ENCODE assay signal across 27 mouse cellular contexts in the genomic region with DNA sequence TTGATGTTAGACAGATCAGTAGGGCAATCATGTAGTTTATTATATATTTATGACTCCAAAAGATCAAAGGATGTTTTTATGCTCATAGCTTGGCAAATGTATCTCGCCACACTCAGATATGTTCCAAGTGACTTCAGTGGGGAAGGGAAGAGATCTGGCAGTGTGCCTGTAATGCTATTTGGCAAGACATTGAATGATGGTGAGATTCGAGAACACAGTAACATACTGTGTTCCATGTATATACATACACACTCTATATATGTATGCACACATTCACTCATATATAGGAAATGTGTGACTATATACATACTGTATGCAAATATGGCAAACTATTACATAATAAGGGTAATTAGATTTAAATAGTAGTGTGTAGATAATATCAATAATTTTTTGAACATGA.
A peak's percentile ranks its signal among the peaks of the same experiment; 100 is the strongest.
DNase-seq lines count a peak whose midpoint lies in the region; ATAC-seq and TF ChIP-seq lines count a peak whose summit lies in the region.
"Had no signal": no experiment of that assay in that cellular context is flagged by ENCODE, and none has a peak within 500 bp of the region (broad histone marks: within the 10 kb centered on the region; RNA-seq: fewer than 3 reads in every experiment).

No protein-coding gene starts in this region.

- WGBS in forebrain, embryonic 15.5 days, result 53% methylated on average over 2 of the region's 2 CpGs
- WGBS in forebrain, embryonic 11.5 days, result 90% methylated on average over 2 of the region's 2 CpGs
- 59% methylated on average over 2 of the region's 2 CpGs for WGBS in forebrain, embryonic 16.5 days

- H3K4me2 ChIP-seq in forebrain, embryonic 15.5 days (replicated peaks), result no peak overlapping the region
- no peak overlapping the region for H3K4me2 ChIP-seq in forebrain, embryonic 11.5 days (ENCODE audit: low read depth, low read length, severe bottlenecking)
- H3K4me2 ChIP-seq in forebrain, embryonic 16.5 days (ENCODE audit: low read length), result no peak overlapping the region
- H3K4me2 ChIP-seq: embryonic facial prominence, embryonic 13.5 days; heart, embryonic 11.5 days; hindbrain, embryonic 12.5 days; hindbrain, embryonic 15.5 days had no signal

- H3K4me1 ChIP-seq in forebrain, embryonic 15.5 days, result no peaks in the 10 kb centered on the region
- no peaks in the 10 kb centered on the region for H3K4me1 ChIP-seq in forebrain, embryonic 11.5 days (replicated peaks; ENCODE audit: control insufficient read depth, insufficient read depth, low read length)
- H3K4me1 ChIP-seq in forebrain, embryonic 16.5 days (replicated peaks; ENCODE audit: control insufficient read depth, insufficient read depth, low read length), result no peaks in the 10 kb centered on the region
- H3K4me1 ChIP-seq: embryonic facial prominence, embryonic 10.5 days; embryonic facial prominence, embryonic 13.5 days; hindbrain, embryonic 12.5 days; hindbrain, embryonic 15.5 days had no signal

- H3K9ac ChIP-seq in forebrain, embryonic 15.5 days (replicated peaks), result no peak overlapping the region
- no peak overlapping the region for H3K9ac ChIP-seq in forebrain, embryonic 11.5 days (ENCODE audit: low read length)
- H3K9ac ChIP-seq in forebrain, embryonic 16.5 days (replicated peaks; ENCODE audit: low read depth, low read length), result no peak overlapping the region
- H3K9ac ChIP-seq: embryonic facial prominence, embryonic 13.5 days; hindbrain, embryonic 12.5 days; hindbrain, embryonic 15.5 days had no signal

- ATAC-seq in forebrain, embryonic 15.5 days (replicated peaks), result peak; percentile 38; the same call in 1 of the 2 replicates
- no peak for ATAC-seq in forebrain, embryonic 11.5 days (replicated peaks; ENCODE audit: low FRiP score)
- peak; percentile 72; the same call in 1 of the 2 replicates for ATAC-seq in forebrain, embryonic 16.5 days
- ATAC-seq: intestine, postnatal 0 days; Patski had no signal

- TF ChIP-seq CTCF in layer of hippocampus, adult 2 months (conservative IDR thresholded peaks at IDR 0.05), result no peak

- DNase-seq in cerebellum, postnatal 14 days, result peak; percentile 1 to 3
- no peak for DNase-seq in cerebellum, adult 11-12 months
- DNase-seq in forebrain, embryonic 11.5 days (ENCODE audit: low spot score), result no peak
- DNase-seq in layer of hippocampus, adult 2 months (ENCODE audit: low spot score in 2 of 2), result no peak
- DNase-seq: adrenal gland, postnatal 10 days; adrenal gland, postnatal 36 days; B cell, adult 2 months; cerebellum, adult 11 months; cerebellum, adult 8-10 months; cerebellum, postnatal 36 days; embryo, embryonic 11 days; gastrocnemius, adult 2 months; gastrocnemius, postnatal 14 days; heart, adult 11 months; kidney, adult 2 months had no signal

- H3K27ac ChIP-seq in forebrain, embryonic 15.5 days (replicated peaks), result no peak overlapping the region
- H3K27ac ChIP-seq in forebrain, embryonic 11.5 days (ENCODE audit: low read depth, low read length), result no peak overlapping the region
- no peak overlapping the region for H3K27ac ChIP-seq in forebrain, embryonic 16.5 days (ENCODE audit: low read length)
- no peak overlapping the region for H3K27ac ChIP-seq in layer of hippocampus, adult 2 months
- H3K27ac ChIP-seq: embryonic facial prominence, embryonic 10.5 days; embryonic facial prominence, embryonic 13.5 days; gastrocnemius, adult 2 months; hindbrain, embryonic 12.5 days; hindbrain, embryonic 15.5 days had no signal

- H3K27me3 ChIP-seq in forebrain, embryonic 15.5 days, result no peaks in the 10 kb centered on the region
- H3K27me3 ChIP-seq in forebrain, embryonic 11.5 days (ENCODE audit: control insufficient read depth, insufficient read depth, low read length), result no peaks in the 10 kb centered on the region
- H3K27me3 ChIP-seq in forebrain, embryonic 16.5 days (replicated peaks; ENCODE audit: control insufficient read depth, insufficient read depth, low read length), result no peaks in the 10 kb centered on the region
- H3K27me3 ChIP-seq: CH12.LX; embryonic facial prominence, embryonic 13.5 days; hindbrain, embryonic 12.5 days; hindbrain, embryonic 15.5 days; Patski had no signal

- H3K4me3 ChIP-seq in forebrain, embryonic 15.5 days, result no peak overlapping the region
- H3K4me3 ChIP-seq in forebrain, embryonic 11.5 days (ENCODE audit: low read depth, low read length), result no peak overlapping the region
- H3K4me3 ChIP-seq in forebrain, embryonic 16.5 days (replicated peaks; ENCODE audit: low read length), result no peak overlapping the region
- H3K4me3 ChIP-seq in layer of hippocampus, adult 2 months, result no peak overlapping the region
- H3K4me3 ChIP-seq: embryonic facial prominence, embryonic 10.5 days; embryonic facial prominence, embryonic 13.5 days; erythroblast, embryonic 14.5 days; gastrocnemius, adult 2 months; hindbrain, embryonic 12.5 days; hindbrain, embryonic 15.5 days had no signal

- H3K36me3 ChIP-seq in forebrain, embryonic 15.5 days, result no peaks in the 10 kb centered on the region
- no peaks in the 10 kb centered on the region for H3K36me3 ChIP-seq in forebrain, embryonic 11.5 days (ENCODE audit: control insufficient read depth, insufficient read depth, low read length)
- no peaks in the 10 kb centered on the region for H3K36me3 ChIP-seq in forebrain, embryonic 16.5 days (ENCODE audit: control insufficient read depth, insufficient read depth)
- H3K36me3 ChIP-seq: embryonic facial prominence, embryonic 10.5 days; embryonic facial prominence, embryonic 13.5 days; G1E; hindbrain, embryonic 12.5 days; hindbrain, embryonic 15.5 days had no signal

- no peaks in the 10 kb centered on the region for H3K9me3 ChIP-seq in forebrain, embryonic 15.5 days
- no peaks in the 10 kb centered on the region for H3K9me3 ChIP-seq in forebrain, embryonic 11.5 days (ENCODE audit: control insufficient read depth, low read length)
- no peaks in the 10 kb centered on the region for H3K9me3 ChIP-seq in forebrain, embryonic 16.5 days (ENCODE audit: control insufficient read depth, low read length)
- H3K9me3 ChIP-seq: embryonic facial prominence, embryonic 10.5 days; embryonic facial prominence, embryonic 13.5 days; G1E; hindbrain, embryonic 12.5 days; hindbrain, embryonic 15.5 days had no signal

Comparison
In these comparisons a context has a peak if more than half of its experiments do, and no peak if none do; other contexts are left out.
1. DNase-seq: peak in cerebellum, postnatal 14 days (2 of 2); none in cerebellum, adult 11-12 months (single experiment), forebrain, embryonic 11.5 days (single experiment) and layer of hippocampus, adult 2 months (0 of 2).